Mouse (Mus musculus): ENCODE measurements around the gene Cux2. TPM values are rescaled to one million over a fixed set of nuclear protein-coding genes. Genes with fewer than 3 reads are reported as not detected.
A peak's percentile ranks its signal among the peaks of the same experiment; 100 is the strongest.

The Cux2 gene
- polyA plus RNA-seq, 1 experiment from 2014 or later: 4.8 TPM

GRCm38 (mm10) chr5:122035278-122035677 is 14.6 kb downstream of the Cux2 start:
- Histone ChIP-seq H3K4me1 (peaks cover 13% of the 10 kb centered on the region), H3K4me2 (no peak overlapping the region), H3K27ac (replicated peaks) (no peak overlapping the region), H3K27me3 (replicated peaks) (peaks cover 9% of the 10 kb centered on the region; the same call in 1 of the 2 replicates), H3K36me3 (peaks cover 23% of the 10 kb centered on the region), H3K4me3 (no peak overlapping the region), H3K9me3 (peaks cover 18% of the 10 kb centered on the region), H3K9ac (no peak overlapping the region)
- ATAC-seq (ENCODE audit: extremely low read depth, insufficient number of reproducible peaks, low FRiP score, low TSS enrichment): no peak
- 78% methylated on average over 5 of the region's 5 CpGs for WGBS

GRCm38 (mm10) chr5:122033167-122033478 is 16.8 kb downstream of the Cux2 start:
- H3K4me2 ChIP-seq: no peak overlapping the region
- peaks cover 18% of the 10 kb centered on the region for H3K9me3 ChIP-seq
- H3K4me3 ChIP-seq: no peak overlapping the region
- no peak overlapping the region for H3K27ac ChIP-seq (replicated peaks)
- ATAC-seq (ENCODE audit: extremely low read depth, insufficient number of reproducible peaks, low FRiP score, low TSS enrichment): no peak
- peaks cover 13% of the 10 kb centered on the region for H3K4me1 ChIP-seq
- H3K27me3 ChIP-seq (replicated peaks): peaks cover 9% of the 10 kb centered on the region; the same call in 1 of the 2 replicates
- no peak overlapping the region for H3K9ac ChIP-seq
- WGBS: 54% methylated on average over 4 of the region's 4 CpGs
- peaks cover 23% of the 10 kb centered on the region for H3K36me3 ChIP-seq

GRCm38 (mm10) chr5:122032471-122033166 is 17.3 kb downstream of the Cux2 start:
- H3K4me2 ChIP-seq: no peak overlapping the region
- H3K36me3 ChIP-seq: peaks cover 20% of the 10 kb centered on the region
- no peak overlapping the region for H3K4me3 ChIP-seq
- H3K4me1 ChIP-seq: peaks cover 13% of the 10 kb centered on the region
- H3K9ac ChIP-seq: no peak overlapping the region
- H3K27ac ChIP-seq (replicated peaks): no peak overlapping the region
- 79% methylated on average over 19 of the region's 19 CpGs for WGBS
- peaks cover 9% of the 10 kb centered on the region; the same call in 1 of the 2 replicates for H3K27me3 ChIP-seq (replicated peaks)
- no peak for ATAC-seq (ENCODE audit: extremely low read depth, insufficient number of reproducible peaks, low FRiP score, low TSS enrichment)
- peaks cover 17% of the 10 kb centered on the region for H3K9me3 ChIP-seq

GRCm38 (mm10) chr5:122031146-122031545 is 18.8 kb downstream of the Cux2 start:
- Histone ChIP-seq H3K9me3 (peaks cover 2% of the 10 kb centered on the region; the same call in 1 of the 2 replicates), H3K27ac (replicated peaks) (no peak overlapping the region), H3K27me3 (replicated peaks) (peaks cover 9% of the 10 kb centered on the region; the same call in 1 of the 2 replicates), H3K4me1 (peaks cover 13% of the 10 kb centered on the region), H3K4me3 (no peak overlapping the region), H3K36me3 (peaks cover 6% of the 10 kb centered on the region), H3K4me2 (no peak overlapping the region), H3K9ac (no peak overlapping the region)
- ATAC-seq (ENCODE audit: extremely low read depth, insufficient number of reproducible peaks, low FRiP score, low TSS enrichment): 0 out of 2 replicates have a peak, but pooled peaks have one; percentile 17
- WGBS: 59% methylated on average over 12 of the region's 12 CpGs

GRCm38 (mm10) chr5:122030640-122031039 is 19.3 kb downstream of the Cux2 start:
- no peak for ATAC-seq (ENCODE audit: extremely low read depth, insufficient number of reproducible peaks, low FRiP score, low TSS enrichment)
- peaks cover 13% of the 10 kb centered on the region for H3K4me1 ChIP-seq
- 49% methylated on average over 9 of the region's 11 CpGs for WGBS

GRCm38 (mm10) chr5:122026771-122027170 is 23.1 kb downstream of the Cux2 start:
- Histone ChIP-seq H3K27me3 (replicated peaks) (peaks cover 4% of the 10 kb centered on the region; the same call in 1 of the 2 replicates), H3K9me3 (peaks cover 13% of the 10 kb centered on the region), H3K9ac (no peak overlapping the region), H3K4me2 (no peak overlapping the region), H3K36me3 (peaks cover 9% of the 10 kb centered on the region; the same call in 1 of the 2 replicates), H3K27ac (replicated peaks) (no peak overlapping the region), H3K4me3 (no peak overlapping the region), H3K4me1 (peaks cover 10% of the 10 kb centered on the region)
- ATAC-seq (ENCODE audit: extremely low read depth, insufficient number of reproducible peaks, low FRiP score, low TSS enrichment): no peak
- WGBS: 76% methylated on average over 9 of the region's 9 CpGs

More at GRCm38 (mm10) chr5:122030640-122031039, 19.3 kb downstream of the Cux2 start:
- no peak overlapping the region for H3K27ac ChIP-seq (replicated peaks)
- H3K4me2 ChIP-seq: no peak overlapping the region
- H3K36me3 ChIP-seq: 0 out of 2 replicates have a peak, but pooled peaks cover under 1% of the 10 kb centered on the region
- no peak overlapping the region for H3K4me3 ChIP-seq
- no peak overlapping the region for H3K9ac ChIP-seq
- no peaks in the 10 kb centered on the region for H3K9me3 ChIP-seq
- H3K27me3 ChIP-seq (replicated peaks): peaks cover 9% of the 10 kb centered on the region; the same call in 1 of the 2 replicates

GRCm38 (mm10) chr5:122026284-122026683 is 23.6 kb downstream of the Cux2 start:
- peaks cover 10% of the 10 kb centered on the region; the same call in 1 of the 2 replicates for H3K36me3 ChIP-seq
- H3K4me1 ChIP-seq: peaks cover 5% of the 10 kb centered on the region
- H3K4me2 ChIP-seq: no peak overlapping the region
- H3K9ac ChIP-seq: no peak overlapping the region
- no peak for ATAC-seq (ENCODE audit: extremely low read depth, insufficient number of reproducible peaks, low FRiP score, low TSS enrichment)
- no peak overlapping the region for H3K4me3 ChIP-seq
- no peak overlapping the region for H3K27ac ChIP-seq (replicated peaks)
- no peaks in the 10 kb centered on the region for H3K27me3 ChIP-seq (replicated peaks)
- H3K9me3 ChIP-seq: peaks cover 13% of the 10 kb centered on the region
- 56% methylated on average over 7 of the region's 7 CpGs for WGBS

- ATAC-seq (ENCODE audit: extremely low read depth, insufficient number of reproducible peaks, low FRiP score, low TSS enrichment): no peak
- Histone ChIP-seq H3K4me3 (no peak overlapping the region), H3K36me3 (peaks cover 10% of the 10 kb centered on the region; the same call in 1 of the 2 replicates), H3K9ac (no peak overlapping the region), H3K4me2 (no peak overlapping the region), H3K4me1 (no peaks in the 10 kb centered on the region), H3K9me3 (peaks cover 13% of the 10 kb centered on the region), H3K27ac (replicated peaks) (no peak overlapping the region), H3K27me3 (replicated peaks) (no peaks in the 10 kb centered on the region)
- 85% methylated on average over 11 of the region's 11 CpGs for WGBS
Measured at GRCm38 (mm10) chr5:122025117-122025516, 24.8 kb downstream of the Cux2 start.

GRCm38 (mm10) chr5:122019288-122019687 is 30.6 kb downstream of the Cux2 start:
- Histone ChIP-seq H3K4me2 (no peak overlapping the region), H3K27ac (replicated peaks) (no peak overlapping the region), H3K36me3 (peaks cover 10% of the 10 kb centered on the region; the same call in 1 of the 2 replicates), H3K4me3 (no peak overlapping the region), H3K9me3 (peaks cover 13% of the 10 kb centered on the region), H3K4me1 (no peaks in the 10 kb centered on the region), H3K27me3 (replicated peaks) (no peaks in the 10 kb centered on the region), H3K9ac (no peak overlapping the region)
- ATAC-seq (ENCODE audit: extremely low read depth, insufficient number of reproducible peaks, low FRiP score, low TSS enrichment): no peak
- WGBS: 77% methylated on average over 17 of the region's 17 CpGs

GRCm38 (mm10) chr5:122017778-122018177 is 32.1 kb downstream of the Cux2 start:
- Histone ChIP-seq H3K9ac (no peak overlapping the region), H3K4me2 (no peak overlapping the region), H3K4me1 (no peaks in the 10 kb centered on the region), H3K36me3 (peaks cover 10% of the 10 kb centered on the region; the same call in 1 of the 2 replicates), H3K27ac (replicated peaks) (no peak overlapping the region), H3K4me3 (no peak overlapping the region), H3K27me3 (replicated peaks) (no peaks in the 10 kb centered on the region), H3K9me3 (peaks cover 8% of the 10 kb centered on the region)
- ATAC-seq (ENCODE audit: extremely low read depth, insufficient number of reproducible peaks, low FRiP score, low TSS enrichment): no peak
- WGBS: 74% methylated on average over 9 of the region's 9 CpGs

GRCm38 (mm10) chr5:122017269-122017668 is 32.6 kb downstream of the Cux2 start:
- no peak for ATAC-seq (ENCODE audit: extremely low read depth, insufficient number of reproducible peaks, low FRiP score, low TSS enrichment)
- Histone ChIP-seq H3K27ac (replicated peaks) (no peak overlapping the region), H3K36me3 (peaks cover 6% of the 10 kb centered on the region; the same call in 1 of the 2 replicates), H3K4me2 (no peak overlapping the region), H3K9me3 (peaks cover 3% of the 10 kb centered on the region; the same call in 1 of the 2 replicates), H3K9ac (no peak overlapping the region), H3K27me3 (replicated peaks) (no peaks in the 10 kb centered on the region), H3K4me3 (no peak overlapping the region), H3K4me1 (no peaks in the 10 kb centered on the region)
- 80% methylated on average over 13 of the region's 13 CpGs for WGBS

GRCm38 (mm10) chr5:122016744-122017143 is 33.2 kb downstream of the Cux2 start:
- Histone ChIP-seq H3K36me3 (peaks cover under 1% of the 10 kb centered on the region; the same call in 1 of the 2 replicates), H3K27me3 (replicated peaks) (no peaks in the 10 kb centered on the region), H3K27ac (replicated peaks) (no peak overlapping the region), H3K4me3 (no peak overlapping the region), H3K4me1 (peaks cover 4% of the 10 kb centered on the region; the same call in 1 of the 2 replicates), H3K9ac (no peak overlapping the region), H3K4me2 (no peak overlapping the region), H3K9me3 (no peaks in the 10 kb centered on the region)
- no peak for ATAC-seq (ENCODE audit: extremely low read depth, insufficient number of reproducible peaks, low FRiP score, low TSS enrichment)
- 75% methylated on average over 6 of the region's 6 CpGs for WGBS

Data from heart, embryonic 13.5 days (tissue).